Mouse (Mus musculus): ENCODE results near the gene Stim1. TPM values are rescaled to one million over a fixed set of nuclear protein-coding genes. Genes with fewer than 3 reads are reported as not detected.

Gene Stim1
- polyA plus RNA-seq, 1 experiment, result 84.9 TPM

GRCm38 (mm10) chr7:102314107-102314506, 46.5 kb downstream of the Stim1 start:
- no peaks in the 10 kb centered on the region for H3K4me1 ChIP-seq (ENCODE audit: control insufficient read depth, insufficient read depth, low read length)
- no peak for DNase-seq
- 92% methylated on average over 1 of the region's 1 CpGs for WGBS
- no peak overlapping the region for H3K27ac ChIP-seq (ENCODE audit: insufficient read depth, low read length)
- H3K27me3 ChIP-seq (ENCODE audit: control insufficient read depth, insufficient read depth, low read length), result no peaks in the 10 kb centered on the region
- TF ChIP-seq POLR2A (IDR thresholded peaks at IDR 0.05; ENCODE audit: borderline replicate concordance, insufficient read depth, low read length) (no peak), CTCF (IDR thresholded peaks at IDR 0.05; ENCODE audit: borderline replicate concordance, insufficient read depth, low read depth, low read length) (no peak)
- H3K4me3 ChIP-seq (replicated peaks; ENCODE audit: insufficient read depth, low read depth, low read length), result no peak overlapping the region

DNA sequence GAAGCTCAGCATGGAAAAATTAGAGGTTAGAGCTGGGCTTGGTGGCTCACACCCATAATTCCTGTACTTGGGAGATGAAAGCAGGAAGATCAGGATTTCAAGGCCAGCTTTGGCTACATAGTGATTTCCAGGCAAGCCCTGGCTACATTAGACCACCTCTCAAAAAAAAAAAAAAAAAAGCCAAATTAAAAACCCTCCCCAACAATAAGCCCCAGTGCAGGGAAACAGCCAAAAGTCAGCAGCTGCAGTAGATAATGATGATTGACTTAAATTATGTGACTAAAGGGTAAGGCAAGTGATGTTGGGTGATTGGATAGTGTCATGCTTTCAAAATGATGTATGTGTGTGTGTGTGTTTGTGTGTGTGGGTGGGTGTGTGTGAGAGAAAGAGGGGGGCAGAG, 47.3 kb downstream of the Stim1 start:
- no peak overlapping the region for H3K4me3 ChIP-seq (replicated peaks; ENCODE audit: insufficient read depth, low read depth, low read length)
- TF ChIP-seq POLR2A (IDR thresholded peaks at IDR 0.05; ENCODE audit: borderline replicate concordance, insufficient read depth, low read length) (no peak), CTCF (IDR thresholded peaks at IDR 0.05; ENCODE audit: borderline replicate concordance, insufficient read depth, low read depth, low read length) (no peak)
- H3K27me3 ChIP-seq (ENCODE audit: control insufficient read depth, insufficient read depth, low read length), result no peaks in the 10 kb centered on the region
- no peaks in the 10 kb centered on the region for H3K4me1 ChIP-seq (ENCODE audit: control insufficient read depth, insufficient read depth, low read length)
- H3K27ac ChIP-seq (ENCODE audit: insufficient read depth, low read length), result no peak overlapping the region
- DNase-seq, result no peak

GRCm38 (mm10) chr7:102315435-102315834, 47.8 kb downstream of the Stim1 start:
- 74% methylated on average over 7 of the region's 7 CpGs for WGBS

DNA sequence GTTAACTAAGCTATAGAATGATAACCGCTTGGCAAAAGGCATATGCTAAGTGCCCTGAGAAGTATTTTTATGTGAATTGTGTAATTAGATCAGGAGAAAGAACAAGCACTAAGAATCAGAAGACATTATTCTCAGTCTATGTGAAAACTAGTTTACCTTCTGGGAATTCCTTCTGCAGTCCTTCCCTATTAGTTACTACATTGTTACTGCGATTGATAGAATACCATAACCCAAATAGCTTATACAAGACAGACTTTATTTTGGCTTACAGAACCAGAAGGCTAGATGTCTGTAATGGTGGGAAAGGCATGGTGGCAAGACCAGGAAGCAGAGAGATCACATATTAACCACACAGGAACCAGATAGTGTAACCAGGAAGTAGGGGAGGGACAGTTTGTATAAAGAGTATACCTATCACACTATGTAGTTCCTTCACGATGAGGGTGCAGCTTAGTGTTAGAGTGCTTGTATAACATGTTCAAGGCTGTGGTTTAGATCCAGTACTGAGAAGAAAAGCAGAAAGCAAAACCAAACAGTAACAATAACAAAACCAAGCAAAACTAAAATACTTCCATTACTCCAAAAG, 50.1 kb downstream of the Stim1 start:
- Histone ChIP-seq H3K27me3 (ENCODE audit: control insufficient read depth, insufficient read depth, low read length) (no peaks in the 10 kb centered on the region), H3K4me3 (replicated peaks; ENCODE audit: insufficient read depth, low read depth, low read length) (no peak overlapping the region), H3K27ac (ENCODE audit: insufficient read depth, low read length) (no peak overlapping the region), H3K4me1 (ENCODE audit: control insufficient read depth, insufficient read depth, low read length) (no peaks in the 10 kb centered on the region)
- no peak for DNase-seq
- no peak for TF ChIP-seq POLR2A (IDR thresholded peaks at IDR 0.05; ENCODE audit: borderline replicate concordance, insufficient read depth, low read length)
- no peak for TF ChIP-seq CTCF (IDR thresholded peaks at IDR 0.05; ENCODE audit: borderline replicate concordance, insufficient read depth, low read depth, low read length)
- WGBS, result 90% methylated on average over 3 of the region's 3 CpGs

More at GRCm38 (mm10) chr7:102315435-102315834, 47.8 kb downstream of the Stim1 start:
- TF ChIP-seq CTCF (IDR thresholded peaks at IDR 0.05; ENCODE audit: borderline replicate concordance, insufficient read depth, low read depth, low read length) (no peak), POLR2A (IDR thresholded peaks at IDR 0.05; ENCODE audit: borderline replicate concordance, insufficient read depth, low read length) (no peak)
- Histone ChIP-seq H3K27me3 (ENCODE audit: control insufficient read depth, insufficient read depth, low read length) (no peaks in the 10 kb centered on the region), H3K4me3 (replicated peaks; ENCODE audit: insufficient read depth, low read depth, low read length) (no peak overlapping the region), H3K27ac (ENCODE audit: insufficient read depth, low read length) (no peak overlapping the region), H3K4me1 (ENCODE audit: control insufficient read depth, insufficient read depth, low read length) (no peaks in the 10 kb centered on the region)
- no peak for DNase-seq

DNA sequence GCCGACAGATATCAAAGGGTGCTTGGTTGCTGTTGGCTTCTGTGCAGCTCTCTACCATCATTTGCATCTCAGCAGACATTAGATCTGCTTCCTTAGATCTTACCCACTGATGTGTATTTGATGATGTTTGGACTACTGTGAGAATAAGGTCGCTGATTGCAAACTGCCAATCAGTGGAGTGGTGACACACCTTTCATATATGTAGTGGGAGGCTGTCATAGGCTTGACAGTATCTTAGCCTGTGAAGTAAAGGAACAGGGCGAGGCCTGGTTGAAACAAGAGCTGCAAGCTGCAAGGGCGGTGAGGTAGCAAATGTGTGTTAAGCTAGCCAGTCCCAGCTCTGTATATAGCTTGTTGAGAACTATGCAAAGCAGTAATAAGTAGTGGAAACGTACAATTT, 54.5 kb downstream of the Stim1 start:
- 91% methylated on average over 5 of the region's 5 CpGs for WGBS
- no peak for DNase-seq
- Histone ChIP-seq H3K27me3 (ENCODE audit: control insufficient read depth, insufficient read depth, low read length) (no peaks in the 10 kb centered on the region), H3K27ac (ENCODE audit: insufficient read depth, low read length) (no peak overlapping the region), H3K4me1 (ENCODE audit: control insufficient read depth, insufficient read depth, low read length) (no peaks in the 10 kb centered on the region), H3K4me3 (replicated peaks; ENCODE audit: insufficient read depth, low read depth, low read length) (no peak overlapping the region)
- TF ChIP-seq POLR2A (IDR thresholded peaks at IDR 0.05; ENCODE audit: borderline replicate concordance, insufficient read depth, low read length), result no peak
- TF ChIP-seq CTCF (IDR thresholded peaks at IDR 0.05; ENCODE audit: borderline replicate concordance, insufficient read depth, low read depth, low read length), result no peak

GRCm38 (mm10) chr7:102326323-102326722, 58.7 kb downstream of the Stim1 start:
- TF ChIP-seq POLR2A (IDR thresholded peaks at IDR 0.05; ENCODE audit: borderline replicate concordance, insufficient read depth, low read length) (no peak), CTCF (IDR thresholded peaks at IDR 0.05; ENCODE audit: borderline replicate concordance, insufficient read depth, low read depth, low read length) (no peak)
- Histone ChIP-seq H3K4me3 (replicated peaks; ENCODE audit: insufficient read depth, low read depth, low read length) (no peak overlapping the region), H3K27ac (ENCODE audit: insufficient read depth, low read length) (no peak overlapping the region), H3K27me3 (ENCODE audit: control insufficient read depth, insufficient read depth, low read length) (no peaks in the 10 kb centered on the region), H3K4me1 (ENCODE audit: control insufficient read depth, insufficient read depth, low read length) (no peaks in the 10 kb centered on the region)
- DNase-seq, result no peak

GRCm38 (mm10) chr7:102330270-102330669, 62.7 kb downstream of the Stim1 start:
- WGBS, result 92% methylated on average over 5 of the region's 5 CpGs
- Histone ChIP-seq H3K4me3 (replicated peaks; ENCODE audit: insufficient read depth, low read depth, low read length) (no peak overlapping the region), H3K27ac (ENCODE audit: insufficient read depth, low read length) (no peak overlapping the region), H3K27me3 (ENCODE audit: control insufficient read depth, insufficient read depth, low read length) (no peaks in the 10 kb centered on the region), H3K4me1 (ENCODE audit: control insufficient read depth, insufficient read depth, low read length) (no peaks in the 10 kb centered on the region)
- DNase-seq, result no peak
- TF ChIP-seq POLR2A (IDR thresholded peaks at IDR 0.05; ENCODE audit: borderline replicate concordance, insufficient read depth, low read length) (no peak), CTCF (IDR thresholded peaks at IDR 0.05; ENCODE audit: borderline replicate concordance, insufficient read depth, low read depth, low read length) (no peak)

- TF ChIP-seq CTCF (IDR thresholded peaks at IDR 0.05; ENCODE audit: borderline replicate concordance, insufficient read depth, low read depth, low read length), result no peak
- H3K27me3 ChIP-seq (ENCODE audit: control insufficient read depth, insufficient read depth, low read length), result no peaks in the 10 kb centered on the region
- WGBS, result 71% methylated on average over 3 of the region's 3 CpGs
- no peaks in the 10 kb centered on the region for H3K4me1 ChIP-seq (ENCODE audit: control insufficient read depth, insufficient read depth, low read length)
- H3K27ac ChIP-seq (ENCODE audit: insufficient read depth, low read length), result no peak overlapping the region
- H3K4me3 ChIP-seq (replicated peaks; ENCODE audit: insufficient read depth, low read depth, low read length), result no peak overlapping the region
- no peak for DNase-seq
These were observed 63.9 kb downstream of the Stim1 start for GRCm38 (mm10) chr7:102331476-102331875.
